Mouse (Mus musculus) neural tube, embryonic 14.5 days (tissue): Measurements from ENCODE around the gene Olfr164. TPM values are rescaled to one million over a fixed set of nuclear protein-coding genes. Genes with fewer than 3 reads are reported as not detected.

Experiments used
- ATAC-seq: fragments of 200-750 bp; cut with Nextera tagmentation; 2 replicates; pipeline ENCODE4 v1.8.0; 2017; ENCODE audit warnings: low read depth, mild to moderate bottlenecking, moderate TSS enrichment, moderate library complexity
- H3K27ac ChIP-seq: fragments of 300-500 bp; sonication (generic); 2 replicates; pipeline ENCODE4 v1.5.1; 2014; ENCODE audit warnings: low read depth, mild to moderate bottlenecking, control low read depth, low read length, moderate library complexity, mixed read lengths
- H3K27me3 ChIP-seq: fragments of 300-500 bp; sonication (generic); 2 replicates; pipeline ENCODE4 v1.6.1; 2014; ENCODE audit warnings: low read length; ENCODE audit not compliant: control insufficient read depth, insufficient read depth
- H3K36me3 ChIP-seq: fragments of 300-500 bp; sonication (generic); 2 replicates; pipeline ENCODE4 v1.6.1; 2014; ENCODE audit warnings: low read length, mixed read lengths; ENCODE audit not compliant: control insufficient read depth, insufficient read depth
- H3K4me1 ChIP-seq: fragments of 300-500 bp; sonication (generic); 2 replicates; pipeline ENCODE4 v1.6.1; 2014; ENCODE audit warnings: low read length; ENCODE audit not compliant: control insufficient read depth, insufficient read depth
- H3K4me2 ChIP-seq: fragments of 300-500 bp; sonication (generic); 2 replicates; pipeline ENCODE4 v1.6.1; 2014; ENCODE audit warnings: mild to moderate bottlenecking, low read depth, low read length, control low read depth
- H3K4me3 ChIP-seq: fragments of 300-500 bp; sonication (generic); 2 replicates; pipeline ENCODE4 v1.5.1; 2014; ENCODE audit warnings: low read depth, low read length, control low read depth, mixed read lengths
- H3K9ac ChIP-seq: fragments of 300-500 bp; sonication (generic); replicated peaks from 2 replicates; pipeline ENCODE4 v1.6.1; 2014; ENCODE audit warnings: low read depth, mild to moderate bottlenecking, control low read depth, low read length, mixed read lengths
- H3K9me3 ChIP-seq: fragments of 300-500 bp; sonication (generic); 2 replicates; pipeline ENCODE4 v1.6.1; 2016; ENCODE audit warnings: low read length; ENCODE audit not compliant: control insufficient read depth
- WGBS: fragments of 180-500 bp; shearing (Covaris S2); extraction: QIAGEN DNeasy Blood & Tissue Kit; methylation state at CpG from one replicate; pipeline ENCODE4 v1.1.7; 2014; 5-methylcytosine and 5-hydroxymethylcytosine counted together
- polyA plus RNA-seq: library from polyadenylated mRNA; unstranded; fragments of >200 nt; fragmentation: Nextera tagmentation; extraction: Ambion mirVana; gene quantifications from 2 replicates; pipeline ENCODE4 v1.2.1, GENCODE M21; 2014

The Olfr164 gene
- polyA plus RNA-seq = not detected in 2 replicates

DNA sequence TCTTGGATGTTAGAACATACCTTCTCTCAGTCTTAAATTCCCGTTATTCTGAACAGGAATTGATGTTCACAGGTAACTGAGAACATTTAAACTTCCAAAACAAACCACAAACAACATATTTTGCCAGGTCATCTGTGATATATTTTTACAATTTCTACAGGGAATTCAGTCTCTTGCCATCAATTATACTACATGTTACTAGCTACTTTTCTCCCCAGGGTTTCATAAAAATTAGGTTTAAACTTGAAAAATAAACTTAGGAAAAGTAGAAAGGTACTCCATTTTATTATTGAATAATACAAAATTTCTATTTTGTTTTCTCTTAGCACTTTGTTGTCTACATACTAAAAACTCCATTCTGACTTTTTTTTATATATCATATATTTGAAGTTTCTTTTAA, at the start of gene Olfr164:
Gene Olfr164, minus strand, starts transcription at position 101 of the 400 bp plus-strand sequence.
- H3K4me2 ChIP-seq = no peak within 1 kb of the TSS
- no peak within 1 kb of the TSS for H3K4me3 ChIP-seq
- no peak within 1 kb of the TSS for H3K9ac ChIP-seq
- H3K27ac ChIP-seq = no peak within 1 kb of the TSS
- no peaks in the 10 kb centered on the region for H3K9me3 ChIP-seq
- ATAC-seq = no peak
- H3K4me1 ChIP-seq = no peaks in the 10 kb centered on the region
- WGBS = 36% methylated on average over 1 of the region's 1 CpGs
- no peaks in the 10 kb centered on the region for H3K36me3 ChIP-seq
- H3K27me3 ChIP-seq = no peaks in the 10 kb centered on the region

DNA sequence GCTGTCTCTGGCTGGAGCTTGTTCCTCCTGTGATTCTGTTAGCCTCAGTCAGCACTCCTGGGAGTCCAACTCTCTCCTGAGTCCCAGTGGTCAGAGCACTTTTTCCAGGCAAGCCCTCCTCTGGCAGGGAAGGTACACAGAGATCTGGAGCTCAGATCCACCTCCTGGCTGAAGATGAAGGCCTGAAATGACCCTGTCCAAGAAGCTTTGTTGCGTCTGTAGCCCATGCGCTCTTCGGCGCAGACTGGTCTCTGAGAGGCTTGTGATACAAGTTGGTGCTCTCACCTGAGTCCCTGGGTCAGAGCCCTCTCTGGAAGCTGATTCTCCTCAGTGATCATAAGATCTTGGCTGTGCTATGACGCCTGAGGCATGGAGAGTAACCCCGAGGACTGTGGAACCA, 35.2 kb upstream of the Olfr164 start:
- H3K9ac ChIP-seq = no peak overlapping the region
- H3K4me3 ChIP-seq = no peak overlapping the region
- ATAC-seq = no peak
- H3K27me3 ChIP-seq = no peaks in the 10 kb centered on the region
- H3K4me2 ChIP-seq = no peak overlapping the region
- H3K36me3 ChIP-seq = no peaks in the 10 kb centered on the region
- no peaks in the 10 kb centered on the region for H3K9me3 ChIP-seq
- WGBS = 93% methylated on average over 6 of the region's 6 CpGs
- H3K4me1 ChIP-seq = no peaks in the 10 kb centered on the region
- no peak overlapping the region for H3K27ac ChIP-seq

DNA sequence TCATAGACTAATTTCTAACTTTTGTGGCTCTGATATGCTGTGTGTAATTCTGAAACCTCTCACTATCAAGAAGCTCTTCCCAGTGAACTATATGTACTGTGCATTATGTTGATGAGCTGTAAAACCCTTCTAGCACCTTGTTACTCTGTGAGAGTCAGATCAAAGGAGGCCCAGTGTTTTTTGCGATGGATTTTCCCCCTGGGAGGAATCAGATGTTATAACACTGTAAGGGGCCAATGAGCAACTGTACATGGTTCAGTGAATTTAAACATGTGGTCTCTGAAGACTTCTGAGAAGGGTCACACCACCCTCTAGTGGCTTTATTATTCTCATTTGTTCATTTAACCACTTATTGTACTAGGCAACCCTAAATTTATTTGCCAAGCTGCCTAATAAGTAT, 50.6 kb downstream of the Olfr164 start:
- no peaks in the 10 kb centered on the region for H3K4me1 ChIP-seq
- H3K27ac ChIP-seq = no peak overlapping the region
- no peaks in the 10 kb centered on the region for H3K36me3 ChIP-seq
- no peak overlapping the region for H3K4me2 ChIP-seq
- H3K27me3 ChIP-seq = no peaks in the 10 kb centered on the region
- no peak overlapping the region for H3K9ac ChIP-seq
- WGBS = 33% methylated on average over 1 of the region's 1 CpGs
- no peak overlapping the region for H3K4me3 ChIP-seq
- H3K9me3 ChIP-seq = no peaks in the 10 kb centered on the region
- ATAC-seq = no peak

DNA sequence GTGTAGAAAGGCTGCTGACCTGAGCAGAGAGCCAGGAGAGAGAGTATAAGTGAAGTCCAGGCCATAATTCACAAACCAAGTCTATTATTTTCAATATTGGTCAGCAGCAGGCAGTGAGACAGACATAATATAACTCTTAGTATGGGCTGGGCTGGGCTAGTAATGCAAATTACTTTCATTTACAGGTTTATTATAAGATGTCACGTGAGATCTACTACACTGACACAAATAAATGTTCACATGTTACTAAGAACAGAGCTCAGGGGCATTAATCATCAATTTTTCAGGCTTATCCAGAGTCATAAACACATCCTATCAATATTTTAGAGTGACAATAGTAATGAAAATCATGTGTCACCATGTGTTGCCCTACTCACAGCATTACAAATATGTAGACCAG, 53.1 kb downstream of the Olfr164 start:
- Histone ChIP-seq H3K4me3 (no peak overlapping the region), H3K9ac (no peak overlapping the region), H3K27me3 (no peaks in the 10 kb centered on the region), H3K4me2 (no peak overlapping the region), H3K9me3 (no peaks in the 10 kb centered on the region), H3K36me3 (no peaks in the 10 kb centered on the region), H3K4me1 (no peaks in the 10 kb centered on the region), H3K27ac (no peak overlapping the region)
- WGBS = 68% methylated on average over 1 of the region's 1 CpGs
- no peak for ATAC-seq

- Histone ChIP-seq H3K27ac (no peak overlapping the region), H3K4me1 (no peaks in the 10 kb centered on the region), H3K9me3 (no peaks in the 10 kb centered on the region), H3K4me3 (no peak overlapping the region), H3K36me3 (no peaks in the 10 kb centered on the region), H3K9ac (no peak overlapping the region), H3K4me2 (no peak overlapping the region), H3K27me3 (no peaks in the 10 kb centered on the region)
- WGBS = 82% methylated on average over 1 of the region's 1 CpGs
- ATAC-seq = no peak
Measured at GRCm38 (mm10) chr16:19245835-19246234, 68.0 kb downstream of the Olfr164 start.

- Histone ChIP-seq H3K27me3 (no peaks in the 10 kb centered on the region), H3K4me3 (no peak overlapping the region), H3K9ac (no peak overlapping the region), H3K36me3 (no peaks in the 10 kb centered on the region), H3K9me3 (no peaks in the 10 kb centered on the region), H3K27ac (no peak overlapping the region), H3K4me2 (no peak overlapping the region), H3K4me1 (no peaks in the 10 kb centered on the region)
- no peak for ATAC-seq
Measured at GRCm38 (mm10) chr16:19241539-19242025, 72.3 kb downstream of the Olfr164 start.

- Histone ChIP-seq H3K4me1 (no peaks in the 10 kb centered on the region), H3K9ac (no peak overlapping the region), H3K4me3 (no peak overlapping the region), H3K9me3 (no peaks in the 10 kb centered on the region), H3K4me2 (no peak overlapping the region), H3K36me3 (no peaks in the 10 kb centered on the region), H3K27me3 (no peaks in the 10 kb centered on the region), H3K27ac (no peak overlapping the region)
- WGBS = 86% methylated on average over 6 of the region's 6 CpGs
- ATAC-seq = no peak
Measured at GRCm38 (mm10) chr16:19240792-19241538, 72.9 kb downstream of the Olfr164 start.

- WGBS = 89% methylated on average over 4 of the region's 4 CpGs
- Histone ChIP-seq H3K9me3 (no peaks in the 10 kb centered on the region), H3K4me1 (no peaks in the 10 kb centered on the region), H3K27me3 (no peaks in the 10 kb centered on the region), H3K4me3 (no peak overlapping the region), H3K4me2 (no peak overlapping the region), H3K9ac (no peak overlapping the region), H3K36me3 (no peaks in the 10 kb centered on the region), H3K27ac (no peak overlapping the region)
- ATAC-seq = no peak
Measured at GRCm38 (mm10) chr16:19236719-19237118, 77.1 kb downstream of the Olfr164 start.
